Mouse (Mus musculus): Measurements from ENCODE around the gene Crebl2. TPM values are rescaled to one million over a fixed set of nuclear protein-coding genes. Genes with fewer than 3 reads are reported as not detected.

The Crebl2 gene
- total and polyA plus RNA-seq, 3 experiments, result 2.0 to 12.3 (median 11.4) TPM

- TF ChIP-seq CTCF (IDR thresholded peaks at IDR 0.05; ENCODE audit: low read depth, low read length) (no peak), GATA2 (IDR thresholded peaks at IDR 0.05; ENCODE audit: borderline replicate concordance, low read depth, low read length) (no peak), TAL1 (conservative IDR thresholded peaks at IDR 0.05; ENCODE audit: low read depth, low read length) (no peak), GATA1 (IDR thresholded peaks at IDR 0.05; ENCODE audit: borderline replicate concordance, low read length) (no peak), POLR2AphosphoS5 (IDR thresholded peaks at IDR 0.05; ENCODE audit: insufficient replicate concordance, low read depth, low read length) (no peak)
- H3K4me1 ChIP-seq (ENCODE audit: insufficient read depth, low read depth, low read length), result peaks cover 3% of the 10 kb centered on the region; the same call in 1 of the 2 replicates
- H3K36me3 ChIP-seq (replicated peaks), result peaks cover 19% of the 10 kb centered on the region
- H3K9me3 ChIP-seq (replicated peaks), result no peaks in the 10 kb centered on the region
- DNase-seq (ENCODE audit: low spot score) (no peak), ATAC-seq (ENCODE audit: extremely low read depth, insufficient number of reproducible peaks, low FRiP score, poor library complexity, severe bottlenecking) (no peak)
- no peak overlapping the region for H3K4me3 ChIP-seq (ENCODE audit: low read depth, low read length)
- H3K27me3 ChIP-seq (ENCODE audit: insufficient read depth, low read length), result peaks cover 3% of the 10 kb centered on the region; the same call in 1 of the 2 replicates
Measured at GRCm38 (mm10) chr6:134860275-134860674, 30.3 kb downstream of the Crebl2 start.

- Histone ChIP-seq H3K9me3 (replicated peaks) (no peaks in the 10 kb centered on the region), H3K36me3 (replicated peaks) (peaks cover 15% of the 10 kb centered on the region), H3K4me3 (ENCODE audit: low read depth, low read length) (no peak overlapping the region), H3K27me3 (ENCODE audit: insufficient read depth, low read length) (peaks cover 3% of the 10 kb centered on the region; the same call in 1 of the 2 replicates), H3K4me1 (ENCODE audit: insufficient read depth, low read depth, low read length) (peaks cover 3% of the 10 kb centered on the region; the same call in 1 of the 2 replicates)
- DNase-seq (ENCODE audit: low spot score) (no peak), ATAC-seq (ENCODE audit: extremely low read depth, insufficient number of reproducible peaks, low FRiP score, poor library complexity, severe bottlenecking) (no peak)
- TF ChIP-seq GATA1 (IDR thresholded peaks at IDR 0.05; ENCODE audit: borderline replicate concordance, low read length) (no peak), GATA2 (IDR thresholded peaks at IDR 0.05; ENCODE audit: borderline replicate concordance, low read depth, low read length) (no peak), TAL1 (conservative IDR thresholded peaks at IDR 0.05; ENCODE audit: low read depth, low read length) (no peak), CTCF (IDR thresholded peaks at IDR 0.05; ENCODE audit: low read depth, low read length) (no peak), POLR2AphosphoS5 (IDR thresholded peaks at IDR 0.05; ENCODE audit: insufficient replicate concordance, low read depth, low read length) (no peak)
Measured at GRCm38 (mm10) chr6:134861386-134861785, 31.4 kb downstream of the Crebl2 start.

GRCm38 (mm10) chr6:134862671-134863104 lies 32.7 kb downstream of the Crebl2 start:
- no peaks in the 10 kb centered on the region for H3K9me3 ChIP-seq (replicated peaks)
- no peak overlapping the region for H3K4me3 ChIP-seq (ENCODE audit: low read depth, low read length)
- H3K27me3 ChIP-seq (ENCODE audit: insufficient read depth, low read length), result peaks cover 3% of the 10 kb centered on the region; the same call in 1 of the 2 replicates
- ATAC-seq (ENCODE audit: extremely low read depth, insufficient number of reproducible peaks, low FRiP score, poor library complexity, severe bottlenecking) (no peak), DNase-seq (ENCODE audit: low spot score) (no peak)
- peaks cover 8% of the 10 kb centered on the region for H3K36me3 ChIP-seq (replicated peaks)
- H3K4me1 ChIP-seq (ENCODE audit: insufficient read depth, low read depth, low read length), result peaks cover 3% of the 10 kb centered on the region; the same call in 1 of the 2 replicates
- TF ChIP-seq GATA2 (IDR thresholded peaks at IDR 0.05; ENCODE audit: borderline replicate concordance, low read depth, low read length) (no peak), POLR2AphosphoS5 (IDR thresholded peaks at IDR 0.05; ENCODE audit: insufficient replicate concordance, low read depth, low read length) (no peak), GATA1 (IDR thresholded peaks at IDR 0.05; ENCODE audit: borderline replicate concordance, low read length) (no peak), TAL1 (conservative IDR thresholded peaks at IDR 0.05; ENCODE audit: low read depth, low read length) (no peak), CTCF (IDR thresholded peaks at IDR 0.05; ENCODE audit: low read depth, low read length) (no peak)

DNA sequence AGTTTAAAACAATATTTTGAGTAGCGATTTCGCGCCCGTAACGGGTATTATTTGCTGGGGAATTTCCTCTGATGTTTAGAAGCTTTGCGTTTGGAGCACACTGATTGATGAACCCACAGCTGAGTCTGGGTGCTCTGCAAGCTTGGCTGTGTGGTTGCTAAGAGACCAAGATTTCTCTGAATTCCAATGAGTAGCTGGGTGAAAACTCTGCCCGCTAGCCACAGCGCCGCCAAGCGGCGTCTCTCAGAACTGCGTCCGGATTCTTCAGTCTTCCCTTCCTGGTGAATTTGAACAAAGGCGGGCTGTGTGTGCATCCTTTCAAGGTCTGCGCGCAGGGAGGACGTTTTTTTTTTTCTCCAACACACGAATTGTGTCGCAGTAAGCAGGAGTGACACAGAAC lies 33.2 kb downstream of the Crebl2 start:
- peak; percentile 34 for ATAC-seq (ENCODE audit: extremely low read depth, insufficient number of reproducible peaks, low FRiP score, poor library complexity, severe bottlenecking)
- Histone ChIP-seq H3K36me3 (replicated peaks) (peaks cover 9% of the 10 kb centered on the region), H3K27me3 (ENCODE audit: insufficient read depth, low read length) (peaks cover 3% of the 10 kb centered on the region; the same call in 1 of the 2 replicates), H3K9me3 (replicated peaks) (no peaks in the 10 kb centered on the region), H3K4me1 (ENCODE audit: insufficient read depth, low read depth, low read length) (peaks cover 3% of the 10 kb centered on the region; the same call in 1 of the 2 replicates), H3K4me3 (ENCODE audit: low read depth, low read length) (no peak overlapping the region)
- TF ChIP-seq CTCF (IDR thresholded peaks at IDR 0.05; ENCODE audit: low read depth, low read length) (peak; percentile 93), GATA1 (IDR thresholded peaks at IDR 0.05; ENCODE audit: borderline replicate concordance, low read length) (no peak), POLR2AphosphoS5 (IDR thresholded peaks at IDR 0.05; ENCODE audit: insufficient replicate concordance, low read depth, low read length) (no peak)
- peak; percentile 59 for DNase-seq (ENCODE audit: low spot score)

DNA sequence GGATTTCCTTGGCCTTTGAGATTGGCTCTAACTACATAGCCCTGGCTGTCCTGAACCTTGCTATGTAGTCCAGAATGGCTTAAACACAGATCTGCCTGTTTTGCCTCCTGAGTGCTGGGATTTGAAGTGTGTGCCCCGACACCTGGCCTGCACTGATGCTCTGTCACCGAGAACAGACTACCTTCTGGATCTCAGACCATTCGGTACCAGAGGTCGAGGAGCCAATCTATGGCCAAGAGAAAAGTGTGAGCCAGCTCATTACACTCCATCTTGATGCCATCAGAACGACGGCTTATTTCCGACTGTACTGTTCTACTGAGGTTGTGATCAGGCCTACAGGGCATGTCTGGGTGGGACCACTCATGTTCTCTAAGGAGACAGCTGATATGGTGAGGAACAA lies 36.2 kb downstream of the Crebl2 start:
- no peak for DNase-seq (ENCODE audit: low spot score)
- Histone ChIP-seq H3K36me3 (replicated peaks) (peaks cover 24% of the 10 kb centered on the region), H3K27me3 (ENCODE audit: insufficient read depth, low read length) (peaks cover 3% of the 10 kb centered on the region; the same call in 1 of the 2 replicates), H3K4me3 (ENCODE audit: low read depth, low read length) (no peak overlapping the region), H3K9me3 (replicated peaks) (no peaks in the 10 kb centered on the region), H3K4me1 (ENCODE audit: insufficient read depth, low read depth, low read length) (peaks cover 3% of the 10 kb centered on the region; the same call in 1 of the 2 replicates)
- no peak for ATAC-seq (ENCODE audit: extremely low read depth, insufficient number of reproducible peaks, low FRiP score, poor library complexity, severe bottlenecking)
- TF ChIP-seq POLR2AphosphoS5 (IDR thresholded peaks at IDR 0.05; ENCODE audit: insufficient replicate concordance, low read depth, low read length), result no peak
- no peak for TF ChIP-seq GATA1 (IDR thresholded peaks at IDR 0.05; ENCODE audit: borderline replicate concordance, low read length)
- no peak for TF ChIP-seq CTCF (IDR thresholded peaks at IDR 0.05; ENCODE audit: low read depth, low read length)
- no peak for TF ChIP-seq TAL1 (conservative IDR thresholded peaks at IDR 0.05; ENCODE audit: low read depth, low read length)
- no peak for TF ChIP-seq GATA2 (IDR thresholded peaks at IDR 0.05; ENCODE audit: borderline replicate concordance, low read depth, low read length)

DNA sequence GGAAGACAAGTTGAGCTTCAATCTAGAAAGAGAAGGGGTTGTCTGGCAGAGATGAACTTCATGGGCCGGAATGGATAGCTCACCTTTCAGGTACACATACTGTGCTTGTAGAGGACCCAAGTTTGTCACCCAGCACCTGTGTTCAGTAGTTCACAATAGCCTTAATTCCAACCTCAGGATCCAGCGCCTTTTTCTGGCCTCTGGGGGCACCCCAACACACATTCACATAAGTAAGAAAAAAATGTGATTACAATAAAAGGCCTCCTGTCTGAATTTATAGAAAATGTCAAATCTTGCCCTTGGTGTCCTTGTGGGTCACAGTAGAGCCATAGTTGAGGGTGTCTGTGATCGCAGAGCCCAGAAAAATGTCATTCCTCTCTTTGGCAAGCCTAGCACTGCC lies 37.4 kb downstream of the Crebl2 start:
- Histone ChIP-seq H3K36me3 (replicated peaks) (peaks cover 24% of the 10 kb centered on the region), H3K4me3 (ENCODE audit: low read depth, low read length) (no peak overlapping the region), H3K4me1 (ENCODE audit: insufficient read depth, low read depth, low read length) (peaks cover 3% of the 10 kb centered on the region; the same call in 1 of the 2 replicates), H3K9me3 (replicated peaks) (no peaks in the 10 kb centered on the region), H3K27me3 (ENCODE audit: insufficient read depth, low read length) (no peaks in the 10 kb centered on the region; the same call in 1 of the 2 replicates)
- DNase-seq (ENCODE audit: low spot score) (no peak), ATAC-seq (ENCODE audit: extremely low read depth, insufficient number of reproducible peaks, low FRiP score, poor library complexity, severe bottlenecking) (no peak)
- TF ChIP-seq TAL1 (conservative IDR thresholded peaks at IDR 0.05; ENCODE audit: low read depth, low read length) (no peak), GATA2 (IDR thresholded peaks at IDR 0.05; ENCODE audit: borderline replicate concordance, low read depth, low read length) (no peak), GATA1 (IDR thresholded peaks at IDR 0.05; ENCODE audit: borderline replicate concordance, low read length) (no peak), CTCF (IDR thresholded peaks at IDR 0.05; ENCODE audit: low read depth, low read length) (no peak), POLR2AphosphoS5 (IDR thresholded peaks at IDR 0.05; ENCODE audit: insufficient replicate concordance, low read depth, low read length) (no peak)

Data from G1E (cell line).